Mouse (Mus musculus) ES-E14 (cell line): ENCODE measurements around the gene Hira.

Experiments
- CHD2 ChIP-seq: IDR thresholded peaks from 2 replicates; pipeline ENCODE4 v1.6.1; 2014; ENCODE audit warnings: mild to moderate bottlenecking, low read depth, low read length, inconsistent platforms
- HCFC1 ChIP-seq: IDR thresholded peaks from 2 replicates; pipeline ENCODE4 v1.6.1; 2012; ENCODE audit warnings: low read length, inconsistent platforms, borderline replicate concordance; ENCODE audit not compliant: insufficient read depth
- MAFK ChIP-seq: IDR thresholded peaks from 2 replicates; pipeline ENCODE4 v1.6.1; 2014; ENCODE audit warnings: mild to moderate bottlenecking, low read depth, low read length, inconsistent platforms; ENCODE audit not compliant: insufficient read depth
- ZNF384 ChIP-seq: IDR thresholded peaks from 2 replicates; pipeline ENCODE4 v1.6.1; 2012; ENCODE audit warnings: low read depth, low read length, inconsistent platforms

- TF ChIP-seq CHD2 (no peak), HCFC1 (no peak), MAFK (no peak), ZNF384 (no peak)
These were observed 43.4 kb upstream of the Hira start for GRCm38 (mm10) chr16:18833486-18833885.
